Mouse (Mus musculus) liver, embryonic 11.5 days (tissue): ENCODE results near the gene Olfr1505. TPM values are rescaled to one million over a fixed set of nuclear protein-coding genes. Genes with fewer than 3 reads are reported as not detected.

Experiments used
- ATAC-seq: fragments of 200-750 bp; cut with Nextera tagmentation; replicated peaks from 2 replicates; pipeline ENCODE4 v1.8.0; 2017; ENCODE audit warnings: moderate number of reproducible peaks, mild to moderate bottlenecking, moderate TSS enrichment, moderate library complexity; ENCODE audit not compliant: low FRiP score
- DNase-seq: peaks from one replicate; pipeline ENCODE4 v3.0.0-alpha.2; 2017; ENCODE audit warnings: low spot score
- H3K27ac ChIP-seq: fragments of 300-500 bp; sonication (generic); 2 replicates; pipeline ENCODE4 v1.5.1; 2014; ENCODE audit warnings: mild to moderate bottlenecking, low read depth, low read length, control low read depth
- H3K27me3 ChIP-seq: fragments of 300-500 bp; sonication (generic); replicated peaks from 2 replicates; pipeline ENCODE4 v1.6.1; 2014; ENCODE audit warnings: low read length, mixed read lengths; ENCODE audit not compliant: control insufficient read depth, insufficient read depth
- H3K36me3 ChIP-seq: fragments of 300-500 bp; sonication (generic); 2 replicates; pipeline ENCODE4 v1.6.1; 2014; ENCODE audit warnings: mild to moderate bottlenecking, low read length, moderate library complexity, mixed read lengths; ENCODE audit not compliant: control insufficient read depth, insufficient read depth
- H3K4me1 ChIP-seq: fragments of 300-500 bp; sonication (generic); replicated peaks from 2 replicates; pipeline ENCODE4 v1.6.1; 2014; ENCODE audit warnings: low read length, mixed read lengths; ENCODE audit not compliant: control insufficient read depth, insufficient read depth
- H3K4me2 ChIP-seq: fragments of 300-500 bp; sonication (generic); 2 replicates; pipeline ENCODE4 v1.6.1; 2014; ENCODE audit warnings: mild to moderate bottlenecking, control low read depth, moderate library complexity
- H3K4me3 ChIP-seq: fragments of 300-500 bp; sonication (generic); 2 replicates; pipeline ENCODE4 v1.5.1; 2014; ENCODE audit warnings: low read depth, low read length, control low read depth
- H3K9ac ChIP-seq: fragments of 300-500 bp; sonication (generic); 2 replicates; pipeline ENCODE4 v1.6.1; 2014; ENCODE audit warnings: low read depth, low read length, control low read depth
- H3K9me3 ChIP-seq: fragments of 300-500 bp; sonication (generic); 2 replicates; pipeline ENCODE4 v1.6.1; 2016; ENCODE audit warnings: low read length, inconsistent platforms, mixed read lengths; ENCODE audit not compliant: control insufficient read depth
- WGBS: fragments of 180-500 bp; shearing (Covaris S2); extraction: QIAGEN DNeasy Blood & Tissue Kit; methylation state at CpG from one replicate; pipeline ENCODE4 v1.1.7; 2014; 5-methylcytosine and 5-hydroxymethylcytosine counted together
- polyA plus RNA-seq: library from polyadenylated mRNA; unstranded; fragments of >200 nt; fragmentation: Nextera tagmentation; extraction: Ambion mirVana; gene quantifications from 2 replicates; pipeline ENCODE4 v1.2.1, GENCODE M21; 2014

Gene Olfr1505
- not detected in 2 replicates for polyA plus RNA-seq

GRCm38 (mm10) chr19:13913230-13913629 lies at the start of gene Olfr1505:
Olfr1505 (plus strand) TSS chr19:13913530.
- no peaks in the 10 kb centered on the region for H3K4me1 ChIP-seq
- no peak within 1 kb of the TSS for H3K4me3 ChIP-seq
- ATAC-seq: no peak
- 63% methylated on average over 2 of the region's 2 CpGs for WGBS
- H3K4me2 ChIP-seq: no peak within 1 kb of the TSS
- no peaks in the 10 kb centered on the region for H3K36me3 ChIP-seq
- H3K27ac ChIP-seq: no peak within 1 kb of the TSS
- no peak within 1 kb of the TSS for H3K9ac ChIP-seq
- no peaks in the 10 kb centered on the region for H3K27me3 ChIP-seq
- H3K9me3 ChIP-seq: no peaks in the 10 kb centered on the region
- no peak for DNase-seq

- Histone ChIP-seq H3K27ac (no peak within 1 kb of the TSS), H3K27me3 (no peaks in the 10 kb centered on the region), H3K9me3 (no peaks in the 10 kb centered on the region), H3K4me1 (no peaks in the 10 kb centered on the region), H3K4me3 (no peak within 1 kb of the TSS), H3K9ac (no peak within 1 kb of the TSS), H3K4me2 (no peak within 1 kb of the TSS), H3K36me3 (no peaks in the 10 kb centered on the region)
- WGBS: 60% methylated on average over 1 of the region's 1 CpGs
- no peak for DNase-seq
- no peak for ATAC-seq
These were observed 15.5 kb upstream of the Olfr1505 start, which contains the start of gene Olfr1504 for GRCm38 (mm10) chr19:13897828-13898227. Olfr1504 (minus strand) TSS chr19:13897928.

Other genes with a start within 250 kb of the Olfr1505 start
- not detected in 2 replicates for gene Olfr1491, start 216.3 kb upstream of the Olfr1505 start, polyA plus RNA-seq
- gene Olfr1493-ps1, start 190.3 kb upstream of the Olfr1505 start, polyA plus RNA-seq: not detected in 2 replicates
- not detected in 2 replicates for gene Olfr1494, start 173.8 kb upstream of the Olfr1505 start, polyA plus RNA-seq
- not detected in 2 replicates for gene Olfr1495, start 148.9 kb upstream of the Olfr1505 start, polyA plus RNA-seq
- gene Olfr1496, start 135.7 kb upstream of the Olfr1505 start, polyA plus RNA-seq: not detected in 2 replicates
- gene Olfr1497, start 115.3 kb upstream of the Olfr1505 start, polyA plus RNA-seq: not detected in 2 replicates
- not detected in 2 replicates for gene Olfr1499, start 94.1 kb upstream of the Olfr1505 start, polyA plus RNA-seq
- not detected in 2 replicates for gene Olfr1500, start 83.0 kb upstream of the Olfr1505 start, polyA plus RNA-seq
- not detected in 2 replicates for gene Olfr1501, start 62.8 kb upstream of the Olfr1505 start, polyA plus RNA-seq
- gene Olfr1502, start 51.7 kb upstream of the Olfr1505 start, polyA plus RNA-seq: not detected in 2 replicates
- not detected in 2 replicates for gene Olfr1504, start 15.6 kb upstream of the Olfr1505 start, polyA plus RNA-seq